Mouse (Mus musculus): ENCODE results near the gene Cacna1a. TPM values are rescaled to one million over a fixed set of nuclear protein-coding genes. Genes with fewer than 3 reads are reported as not detected.
A peak's percentile ranks its signal among the peaks of the same experiment; 100 is the strongest.
"Not testable (repeated sequence)": the region's sequence is repeated elsewhere in the genome, so short reads cannot be mapped to it uniquely, and the experiment has no call there.

The Cacna1a gene
- polyA plus RNA-seq, 1 experiment from 2014 or later, result 15.7 TPM

GRCm38 (mm10) chr8:84471271-84471995 is 83.2 kb downstream of the Cacna1a start:
- 43% methylated on average over 9 of the region's 9 CpGs for WGBS (ENCODE audit: missing documents)
- H3K36me3 ChIP-seq (ENCODE audit: inconsistent target), result no peaks in the 10 kb centered on the region

GRCm38 (mm10) chr8:84474456-84474855 is 86.2 kb downstream of the Cacna1a start:
- peaks cover 4% of the 10 kb centered on the region; the same call in 1 of the 2 replicates for H3K79me2 ChIP-seq (ENCODE audit: inconsistent target)
- no peaks in the 10 kb centered on the region for H3K36me3 ChIP-seq (ENCODE audit: inconsistent target)
- no peak overlapping the region for H3K27ac ChIP-seq
- no peak overlapping the region for H3K4me3 ChIP-seq (ENCODE audit: inconsistent target)
- 83% methylated on average over 1 of the region's 1 CpGs for WGBS (ENCODE audit: missing documents)

More at GRCm38 (mm10) chr8:84471271-84471995, 83.2 kb downstream of the Cacna1a start:
- Histone ChIP-seq H3K27ac (no peak overlapping the region), H3K79me2 (ENCODE audit: inconsistent target) (no peaks in the 10 kb centered on the region), H3K4me3 (ENCODE audit: inconsistent target) (no peak overlapping the region)

- Histone ChIP-seq H3K27ac (no peak overlapping the region), H3K36me3 (ENCODE audit: inconsistent target) (no peaks in the 10 kb centered on the region), H3K4me3 (ENCODE audit: inconsistent target) (no peak overlapping the region), H3K79me2 (ENCODE audit: inconsistent target) (peaks cover 4% of the 10 kb centered on the region; the same call in 1 of the 2 replicates)
- 87% methylated on average over 3 of the region's 3 CpGs for whole genome bisulfite sequencing (ENCODE audit: missing documents)
Measured at GRCm38 (mm10) chr8:84477341-84477740, 89.1 kb downstream of the Cacna1a start.

GRCm38 (mm10) chr8:84483004-84483403 is 94.8 kb downstream of the Cacna1a start:
- Histone ChIP-seq H3K36me3 (ENCODE audit: inconsistent target) (no peaks in the 10 kb centered on the region), H3K4me3 (ENCODE audit: inconsistent target) (no peak overlapping the region), H3K79me2 (ENCODE audit: inconsistent target) (no peaks in the 10 kb centered on the region; the same call in 1 of the 2 replicates), H3K27ac (no peak overlapping the region)
- WGBS (ENCODE audit: missing documents), result 95% methylated on average over 4 of the region's 4 CpGs

GRCm38 (mm10) chr8:84485366-84485765 is 97.1 kb downstream of the Cacna1a start:
- Histone ChIP-seq H3K27ac (no peak overlapping the region), H3K36me3 (ENCODE audit: inconsistent target) (no peaks in the 10 kb centered on the region), H3K79me2 (ENCODE audit: inconsistent target) (no peaks in the 10 kb centered on the region; the same call in 1 of the 2 replicates), H3K4me3 (ENCODE audit: inconsistent target) (no peak overlapping the region)
- WGBS (ENCODE audit: missing documents), result 83% methylated on average over 4 of the region's 4 CpGs

GRCm38 (mm10) chr8:84485864-84486263 is 97.6 kb downstream of the Cacna1a start:
- Histone ChIP-seq H3K27ac (no peak overlapping the region), H3K79me2 (ENCODE audit: inconsistent target) (no peaks in the 10 kb centered on the region), H3K4me3 (ENCODE audit: inconsistent target) (no peak overlapping the region), H3K36me3 (ENCODE audit: inconsistent target) (no peaks in the 10 kb centered on the region)
- WGBS (ENCODE audit: missing documents), result 86% methylated on average over 7 of the region's 7 CpGs

- Histone ChIP-seq H3K27ac (no peak overlapping the region), H3K79me2 (ENCODE audit: inconsistent target) (no peaks in the 10 kb centered on the region), H3K36me3 (ENCODE audit: inconsistent target) (no peaks in the 10 kb centered on the region), H3K4me3 (ENCODE audit: inconsistent target) (no peak overlapping the region)
- WGBS (ENCODE audit: missing documents), result 77% methylated on average over 3 of the region's 3 CpGs
Measured at GRCm38 (mm10) chr8:84489223-84489622, 101.0 kb downstream of the Cacna1a start.

- no peak overlapping the region for H3K4me3 ChIP-seq (ENCODE audit: inconsistent target)
- no peaks in the 10 kb centered on the region for H3K79me2 ChIP-seq (ENCODE audit: inconsistent target)
- no peaks in the 10 kb centered on the region for H3K36me3 ChIP-seq (ENCODE audit: inconsistent target)
- no peak overlapping the region for H3K27ac ChIP-seq
- 94% methylated on average over 6 of the region's 6 CpGs for WGBS (ENCODE audit: missing documents)
Measured at GRCm38 (mm10) chr8:84494541-84495084, 106.4 kb downstream of the Cacna1a start.

GRCm38 (mm10) chr8:84501181-84501580 is 112.9 kb downstream of the Cacna1a start:
- no peaks in the 10 kb centered on the region for H3K36me3 ChIP-seq (ENCODE audit: inconsistent target)
- 14% methylated on average over 5 of the region's 5 CpGs for WGBS (ENCODE audit: missing documents)
- H3K4me3 ChIP-seq (ENCODE audit: inconsistent target), result no peak overlapping the region
- H3K27ac ChIP-seq, result peak overlapping the region; percentile 62
- H3K79me2 ChIP-seq (ENCODE audit: inconsistent target), result no peaks in the 10 kb centered on the region

GRCm38 (mm10) chr8:84501671-84502308 is 113.5 kb downstream of the Cacna1a start:
- 49% methylated on average over 10 of the region's 10 CpGs for WGBS (ENCODE audit: missing documents)
- Histone ChIP-seq H3K27ac (peak overlapping the region; percentile 62), H3K79me2 (ENCODE audit: inconsistent target) (no peaks in the 10 kb centered on the region), H3K36me3 (ENCODE audit: inconsistent target) (no peaks in the 10 kb centered on the region), H3K4me3 (ENCODE audit: inconsistent target) (no peak overlapping the region)

GRCm38 (mm10) chr8:84502638-84503037 is 114.4 kb downstream of the Cacna1a start:
- H3K4me3 ChIP-seq (ENCODE audit: inconsistent target), result no peak overlapping the region
- WGBS (ENCODE audit: missing documents), result 95% methylated on average over 4 of the region's 4 CpGs
- no peaks in the 10 kb centered on the region for H3K79me2 ChIP-seq (ENCODE audit: inconsistent target)
- no peaks in the 10 kb centered on the region for H3K36me3 ChIP-seq (ENCODE audit: inconsistent target)
- no peak overlapping the region for H3K27ac ChIP-seq

GRCm38 (mm10) chr8:84507220-84507619 is 119.0 kb downstream of the Cacna1a start:
- WGBS (ENCODE audit: missing documents), result 97% methylated on average over 5 of the region's 5 CpGs

GRCm38 (mm10) chr8:84509764-84510163 is 121.5 kb downstream of the Cacna1a start:
- H3K36me3 ChIP-seq (ENCODE audit: inconsistent target); H3K27ac ChIP-seq; H3K4me3 ChIP-seq (ENCODE audit: inconsistent target); H3K79me2 ChIP-seq (ENCODE audit: inconsistent target): not testable (repeated sequence)
- WGBS (ENCODE audit: missing documents), result 83% methylated on average over 6 of the region's 6 CpGs

More at GRCm38 (mm10) chr8:84507220-84507619, 119.0 kb downstream of the Cacna1a start:
- Histone ChIP-seq H3K79me2 (ENCODE audit: inconsistent target) (no peaks in the 10 kb centered on the region), H3K27ac (no peak overlapping the region), H3K4me3 (ENCODE audit: inconsistent target) (no peak overlapping the region), H3K36me3 (ENCODE audit: inconsistent target) (no peaks in the 10 kb centered on the region)

GRCm38 (mm10) chr8:84511621-84512020 is 123.4 kb downstream of the Cacna1a start:
- H3K27ac ChIP-seq, result no peak overlapping the region
- H3K79me2 ChIP-seq (ENCODE audit: inconsistent target), result no peaks in the 10 kb centered on the region
- WGBS (ENCODE audit: missing documents), result 86% methylated on average over 13 of the region's 13 CpGs
- H3K4me3 ChIP-seq (ENCODE audit: inconsistent target), result no peak overlapping the region
- H3K36me3 ChIP-seq (ENCODE audit: inconsistent target), result no peaks in the 10 kb centered on the region

- WGBS (ENCODE audit: missing documents), result 3% methylated on average over 2 of the region's 2 CpGs
- no peaks in the 10 kb centered on the region for H3K79me2 ChIP-seq (ENCODE audit: inconsistent target)
- no peak overlapping the region for H3K27ac ChIP-seq
- H3K4me3 ChIP-seq (ENCODE audit: inconsistent target), result no peak overlapping the region
- no peaks in the 10 kb centered on the region for H3K36me3 ChIP-seq (ENCODE audit: inconsistent target)
Measured at GRCm38 (mm10) chr8:84513765-84514164, 125.5 kb downstream of the Cacna1a start.
